Mouse (Mus musculus): ENCODE results near the gene Tmem132b. TPM values are rescaled to one million over a fixed set of nuclear protein-coding genes. Genes with fewer than 3 reads are reported as not detected.
A peak's percentile ranks its signal among the peaks of the same experiment; 100 is the strongest.

Tmem132b gene
- polyA plus RNA-seq, 1 experiment from 2014 or later: 0.03 TPM

DNA sequence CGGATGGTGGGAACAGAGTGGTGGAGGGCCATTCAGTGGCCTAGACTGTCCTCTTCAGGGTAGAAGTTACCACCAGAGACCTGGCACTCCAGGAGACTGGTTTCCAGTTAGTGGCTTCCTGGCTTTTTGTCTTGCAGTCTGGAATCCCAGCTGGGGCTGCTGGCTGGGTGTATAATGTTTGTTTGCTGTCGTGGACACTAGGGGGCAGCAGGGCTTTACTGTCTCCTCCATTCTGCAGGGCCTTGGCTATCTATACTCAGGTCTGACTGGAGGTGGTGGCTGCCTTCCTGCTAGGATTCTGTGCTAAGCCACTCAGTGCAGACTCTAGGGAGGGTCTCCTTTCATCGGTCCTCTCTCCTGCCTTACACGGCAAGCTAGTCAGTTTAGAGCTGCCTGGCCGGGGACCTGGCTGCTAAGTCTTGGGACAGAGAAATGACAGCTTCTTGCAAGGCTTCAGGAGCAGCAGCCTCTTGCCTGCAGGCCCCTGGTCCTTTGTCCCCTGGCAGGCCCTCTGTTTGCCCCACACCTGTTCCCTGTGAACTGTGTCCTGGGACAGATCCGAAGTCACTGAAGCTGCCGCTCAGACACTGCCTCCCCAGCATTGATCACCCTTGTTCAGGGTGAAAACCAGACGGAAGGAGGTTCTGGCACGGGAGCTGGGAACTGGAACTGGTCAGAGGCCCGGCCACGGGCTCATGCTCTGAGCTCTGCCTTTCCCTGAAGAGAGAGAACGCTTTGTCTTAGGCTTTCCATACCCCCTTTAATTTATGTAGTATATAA is 33.6 kb upstream of the Tmem132b start:
- DNase-seq (ENCODE audit: low spot score): peak; percentile 64
- Histone ChIP-seq H3K27ac (0 out of 2 replicates have a peak overlapping the region, but pooled peaks have one; percentile 30), H3K4me3 (no peak overlapping the region), H3K27me3 (ENCODE audit: low read depth, poor library complexity, severe bottlenecking) (no peaks in the 10 kb centered on the region), H3K9me3 (replicated peaks) (no peaks in the 10 kb centered on the region), H3K4me1 (no peaks in the 10 kb centered on the region), H3K36me3 (peaks cover 59% of the 10 kb centered on the region)
- WGBS: 69% methylated on average over 12 of the region's 12 CpGs

DNA sequence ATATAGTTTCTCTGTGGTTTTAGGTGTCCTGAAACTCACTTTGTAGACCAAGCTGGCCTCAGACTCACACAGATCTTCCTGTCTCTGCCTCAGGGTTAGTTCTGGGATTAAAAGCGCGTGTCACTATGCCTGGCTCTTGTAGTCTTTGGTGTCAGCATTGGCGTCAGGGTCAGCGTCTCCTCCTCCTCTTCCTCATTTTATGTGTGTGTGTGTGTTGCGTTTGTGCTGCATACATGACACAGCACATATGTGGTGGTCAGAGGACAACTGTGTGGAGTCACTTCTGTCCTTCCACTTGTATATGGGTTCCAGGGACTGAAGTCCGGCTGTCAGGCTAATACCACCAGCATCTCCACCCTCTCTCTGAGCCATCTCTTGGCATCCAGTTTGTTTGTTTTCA is 30.1 kb upstream of the Tmem132b start:
- Histone ChIP-seq H3K27ac (no peak overlapping the region), H3K27me3 (ENCODE audit: low read depth, poor library complexity, severe bottlenecking) (no peaks in the 10 kb centered on the region), H3K4me3 (no peak overlapping the region), H3K4me1 (no peaks in the 10 kb centered on the region), H3K36me3 (peaks cover 64% of the 10 kb centered on the region), H3K9me3 (replicated peaks) (no peaks in the 10 kb centered on the region)
- 98% methylated on average over 6 of the region's 6 CpGs for WGBS
- DNase-seq (ENCODE audit: low spot score): no peak

DNA sequence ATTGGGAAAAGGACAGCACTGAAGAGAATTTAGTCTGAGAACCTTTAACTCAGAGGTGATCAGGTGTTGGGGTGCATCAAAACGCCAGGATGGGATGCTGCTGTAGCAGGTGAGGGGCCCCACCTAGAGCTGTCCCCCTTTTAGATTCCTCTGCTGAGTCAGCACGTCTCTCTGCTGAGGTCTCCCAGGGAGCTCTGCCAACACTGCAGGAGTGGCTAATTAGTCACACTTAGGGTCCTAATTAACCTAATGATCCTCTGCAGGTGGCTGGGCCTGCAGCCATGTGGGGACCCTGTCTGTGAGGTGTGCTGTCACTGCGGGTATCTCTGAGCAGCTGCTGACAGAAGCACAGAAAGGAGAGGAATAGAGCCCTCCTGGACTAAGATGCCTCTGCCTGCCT is 29.4 kb upstream of the Tmem132b start:
- H3K4me3 ChIP-seq: no peak overlapping the region
- H3K36me3 ChIP-seq: peaks cover 68% of the 10 kb centered on the region
- H3K27me3 ChIP-seq (ENCODE audit: low read depth, poor library complexity, severe bottlenecking): no peaks in the 10 kb centered on the region
- DNase-seq (ENCODE audit: low spot score): no peak
- H3K4me1 ChIP-seq: no peaks in the 10 kb centered on the region
- H3K9me3 ChIP-seq (replicated peaks): no peaks in the 10 kb centered on the region
- WGBS: 40% methylated on average over 3 of the region's 3 CpGs
- H3K27ac ChIP-seq: no peak overlapping the region

DNA sequence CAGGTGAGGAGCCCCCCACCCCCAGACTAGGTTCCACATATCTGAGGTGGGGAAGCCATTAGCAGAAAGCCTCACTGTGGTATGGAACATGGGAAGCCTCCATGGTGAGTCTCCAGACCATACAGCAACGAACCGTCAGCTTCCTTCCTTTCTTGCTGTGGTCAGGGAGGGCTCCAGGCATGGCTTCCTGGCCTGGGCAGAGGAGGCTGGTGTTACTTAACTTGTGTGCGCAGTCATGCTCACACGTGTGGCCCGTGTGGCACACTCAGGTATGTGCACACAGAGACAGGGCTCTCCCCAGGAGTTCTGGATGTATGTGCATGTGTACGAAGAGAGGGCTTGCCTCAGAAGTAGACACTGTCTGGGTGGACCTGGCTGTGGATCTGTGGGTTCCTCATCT is 27.9 kb upstream of the Tmem132b start:
- WGBS: 94% methylated on average over 6 of the region's 6 CpGs
- no peaks in the 10 kb centered on the region for H3K4me1 ChIP-seq
- no peaks in the 10 kb centered on the region for H3K9me3 ChIP-seq (replicated peaks)
- no peak overlapping the region for H3K27ac ChIP-seq
- H3K4me3 ChIP-seq: no peak overlapping the region
- H3K27me3 ChIP-seq (ENCODE audit: low read depth, poor library complexity, severe bottlenecking): no peaks in the 10 kb centered on the region
- peaks cover 79% of the 10 kb centered on the region for H3K36me3 ChIP-seq
- DNase-seq (ENCODE audit: low spot score): no peak

DNA sequence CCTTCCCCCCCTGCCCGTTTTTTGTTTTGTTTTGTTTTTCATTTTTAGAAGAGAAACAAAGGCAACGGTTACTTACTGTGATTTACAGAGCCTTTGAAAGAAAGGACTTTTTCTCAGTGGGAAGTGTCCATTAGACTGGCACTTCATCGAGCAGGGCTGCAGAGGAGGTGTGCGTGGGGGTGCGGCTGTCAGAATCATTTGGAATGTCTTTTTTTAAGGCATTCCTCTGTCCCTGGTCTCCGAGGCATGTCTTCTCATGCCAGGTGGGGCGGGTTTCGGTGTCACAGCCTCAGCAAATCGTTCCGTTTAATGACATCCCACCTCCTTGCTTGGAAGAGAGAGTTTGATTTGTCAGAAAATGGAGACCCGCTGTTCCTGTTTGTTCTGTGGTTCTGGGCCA is 26.9 kb upstream of the Tmem132b start:
- 81% methylated on average over 11 of the region's 11 CpGs for WGBS
- H3K4me1 ChIP-seq: no peaks in the 10 kb centered on the region
- DNase-seq (ENCODE audit: low spot score): no peak
- H3K9me3 ChIP-seq (replicated peaks): no peaks in the 10 kb centered on the region
- H3K27me3 ChIP-seq (ENCODE audit: low read depth, poor library complexity, severe bottlenecking): no peaks in the 10 kb centered on the region
- no peak overlapping the region for H3K27ac ChIP-seq
- peaks cover 79% of the 10 kb centered on the region for H3K36me3 ChIP-seq
- no peak overlapping the region for H3K4me3 ChIP-seq

DNA sequence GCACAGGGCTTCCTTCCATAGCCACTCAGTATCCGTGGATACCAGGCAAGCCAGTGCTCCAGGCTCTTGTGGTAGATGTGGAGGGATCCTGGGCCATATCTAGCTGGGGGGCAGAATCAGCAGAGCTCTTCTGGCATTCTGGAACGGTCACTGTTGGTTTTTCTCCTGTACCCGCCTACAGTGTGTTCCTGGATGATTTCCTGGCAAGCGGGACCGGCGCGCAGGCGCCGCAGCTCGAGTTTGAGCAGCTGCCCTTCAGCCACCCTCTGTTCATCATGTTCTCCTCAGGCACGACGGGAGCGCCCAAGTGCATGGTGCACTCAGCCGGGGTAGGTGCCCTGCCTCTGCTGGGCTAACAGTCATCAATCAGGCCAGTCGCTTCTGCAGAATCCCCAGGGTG is 25.6 kb upstream of the Tmem132b start:
- Histone ChIP-seq H3K27ac (no peak overlapping the region), H3K4me1 (no peaks in the 10 kb centered on the region), H3K4me3 (no peak overlapping the region), H3K36me3 (peaks cover 85% of the 10 kb centered on the region), H3K9me3 (replicated peaks) (no peaks in the 10 kb centered on the region), H3K27me3 (ENCODE audit: low read depth, poor library complexity, severe bottlenecking) (no peaks in the 10 kb centered on the region)
- 86% methylated on average over 15 of the region's 15 CpGs for WGBS
- no peak for DNase-seq (ENCODE audit: low spot score)

DNA sequence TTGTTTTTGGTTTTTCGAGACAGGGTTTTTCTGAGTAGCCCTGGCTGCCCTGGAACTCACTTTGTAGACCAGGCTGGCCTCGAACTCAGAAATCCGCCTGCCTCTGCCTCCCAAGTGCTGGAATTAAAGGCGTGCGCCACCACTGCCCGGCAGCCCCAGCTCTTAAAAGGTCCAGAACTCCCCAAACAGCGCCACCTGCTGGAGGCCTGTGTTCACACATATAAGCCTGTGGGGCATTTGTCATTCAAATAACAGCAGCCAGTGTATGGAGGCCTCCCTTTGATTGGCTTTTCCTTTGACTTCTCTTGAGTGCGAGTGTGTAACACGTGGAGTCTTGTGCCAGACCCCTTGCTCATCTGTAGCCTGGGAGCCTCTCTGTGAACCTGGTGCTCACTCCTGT is 24.0 kb upstream of the Tmem132b start:
- peaks cover 92% of the 10 kb centered on the region for H3K36me3 ChIP-seq

DNA sequence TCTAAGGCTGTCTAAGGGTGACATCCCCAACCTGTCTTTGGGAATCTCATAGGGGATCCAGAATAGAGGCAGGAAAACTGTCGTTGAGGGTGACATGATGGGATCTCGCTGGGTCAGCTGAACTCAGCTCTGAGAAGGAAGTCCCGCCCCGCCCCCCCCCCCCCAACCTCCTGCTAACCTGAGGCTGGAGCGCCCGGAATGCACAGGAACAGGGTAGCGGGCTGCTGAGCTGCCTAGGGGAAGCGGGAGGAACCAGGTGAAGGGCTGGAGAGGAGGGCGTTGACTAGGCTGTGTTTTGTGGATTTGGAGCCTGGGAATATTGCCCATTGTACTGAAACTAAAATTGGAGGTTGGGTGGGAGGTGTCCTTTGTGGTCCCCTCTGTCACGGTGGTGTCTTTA is 23.6 kb upstream of the Tmem132b start:
- WGBS: 91% methylated on average over 10 of the region's 10 CpGs

More for the DNA sequence above, 24.0 kb upstream of the Tmem132b start:
- no peaks in the 10 kb centered on the region for H3K27me3 ChIP-seq (ENCODE audit: low read depth, poor library complexity, severe bottlenecking)
- no peak overlapping the region for H3K27ac ChIP-seq
- DNase-seq (ENCODE audit: low spot score): no peak
- no peaks in the 10 kb centered on the region for H3K4me1 ChIP-seq
- WGBS: 88% methylated on average over 9 of the region's 9 CpGs
- H3K9me3 ChIP-seq (replicated peaks): no peaks in the 10 kb centered on the region
- H3K4me3 ChIP-seq: no peak overlapping the region

DNA sequence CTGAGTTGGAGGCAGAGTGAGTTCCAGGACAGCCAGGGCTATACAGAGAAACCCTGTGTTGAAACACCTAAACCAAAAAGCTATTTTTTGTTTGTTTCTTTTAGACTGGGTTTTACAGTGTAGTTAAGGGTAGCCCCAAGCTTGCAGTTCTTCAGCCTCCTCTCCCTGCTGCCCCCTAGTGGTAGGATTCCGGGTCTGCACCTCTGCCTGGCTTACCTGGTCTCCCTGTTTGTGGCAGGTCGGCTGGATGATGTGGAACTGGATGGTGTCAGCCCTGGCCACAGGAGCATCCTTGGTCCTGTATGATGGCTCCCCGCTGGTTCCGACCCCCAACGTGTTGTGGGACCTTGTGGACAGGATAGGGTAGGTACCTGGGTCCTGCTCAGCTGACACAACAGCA is 22.0 kb upstream of the Tmem132b start:
- WGBS: 41% methylated on average over 5 of the region's 5 CpGs
- no peaks in the 10 kb centered on the region for H3K4me1 ChIP-seq

More for the DNA sequence above, 23.6 kb upstream of the Tmem132b start:
- no peaks in the 10 kb centered on the region for H3K27me3 ChIP-seq (ENCODE audit: low read depth, poor library complexity, severe bottlenecking)
- no peak for DNase-seq (ENCODE audit: low spot score)
- no peak overlapping the region for H3K27ac ChIP-seq
- no peak overlapping the region for H3K4me3 ChIP-seq
- H3K36me3 ChIP-seq: peaks cover 92% of the 10 kb centered on the region
- no peaks in the 10 kb centered on the region for H3K4me1 ChIP-seq
- no peaks in the 10 kb centered on the region for H3K9me3 ChIP-seq (replicated peaks)

DNA sequence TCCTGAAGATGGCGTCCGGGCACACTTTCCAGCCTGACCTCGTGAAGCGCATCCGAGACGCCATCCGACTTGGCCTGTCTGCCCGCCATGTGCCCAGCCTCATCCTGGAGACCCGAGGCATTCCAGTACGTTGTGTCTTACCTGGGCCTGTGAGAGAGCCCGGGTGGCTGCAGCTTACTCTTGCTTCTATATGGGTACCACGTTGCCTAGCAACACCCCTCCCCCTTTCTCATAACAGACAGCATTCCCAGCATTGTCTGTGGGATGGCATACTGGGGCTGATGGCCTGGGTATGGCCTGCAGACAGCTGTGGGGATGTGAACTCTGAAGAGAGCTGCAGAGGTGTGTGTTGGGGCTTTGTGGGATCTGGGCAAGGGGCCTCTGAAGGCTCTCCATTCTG is 16.6 kb upstream of the Tmem132b start:
- 94% methylated on average over 12 of the region's 12 CpGs for WGBS
- no peaks in the 10 kb centered on the region for H3K9me3 ChIP-seq (replicated peaks)
- peaks cover 84% of the 10 kb centered on the region for H3K36me3 ChIP-seq
- H3K4me1 ChIP-seq: no peaks in the 10 kb centered on the region
- no peak overlapping the region for H3K4me3 ChIP-seq
- DNase-seq (ENCODE audit: low spot score): no peak
- no peaks in the 10 kb centered on the region for H3K27me3 ChIP-seq (ENCODE audit: low read depth, poor library complexity, severe bottlenecking)
- no peak overlapping the region for H3K27ac ChIP-seq

More for the DNA sequence above, 22.0 kb upstream of the Tmem132b start:
- no peak overlapping the region for H3K27ac ChIP-seq
- peak; percentile 73 for DNase-seq (ENCODE audit: low spot score)
- H3K27me3 ChIP-seq (ENCODE audit: low read depth, poor library complexity, severe bottlenecking): no peaks in the 10 kb centered on the region
- no peak overlapping the region for H3K4me3 ChIP-seq
- H3K9me3 ChIP-seq (replicated peaks): no peaks in the 10 kb centered on the region
- peaks cover 92% of the 10 kb centered on the region for H3K36me3 ChIP-seq

DNA sequence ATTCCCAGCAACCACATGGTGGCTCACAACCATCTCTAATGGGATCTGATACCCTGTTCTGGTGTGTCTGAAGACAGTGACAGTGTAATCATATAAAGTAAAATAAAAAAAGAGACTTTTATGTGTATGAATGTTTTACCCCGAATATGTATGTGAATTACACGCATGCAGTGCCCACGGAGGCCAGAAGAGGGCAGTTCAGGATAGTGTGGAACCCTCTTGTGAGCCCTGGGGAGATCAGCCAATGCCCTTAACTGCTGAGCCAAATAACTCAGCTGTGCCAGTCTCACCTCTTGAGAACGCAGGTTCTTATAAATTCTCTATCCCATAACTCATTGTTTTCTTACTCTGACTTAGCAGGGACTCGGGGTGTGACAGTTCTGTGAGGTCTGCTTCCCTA is 12.9 kb upstream of the Tmem132b start:
- Histone ChIP-seq H3K4me3 (no peak overlapping the region), H3K27ac (no peak overlapping the region), H3K27me3 (ENCODE audit: low read depth, poor library complexity, severe bottlenecking) (no peaks in the 10 kb centered on the region), H3K36me3 (peaks cover 48% of the 10 kb centered on the region), H3K9me3 (replicated peaks) (no peaks in the 10 kb centered on the region), H3K4me1 (no peaks in the 10 kb centered on the region)
- 69% methylated on average over 5 of the region's 5 CpGs for WGBS
- no peak for DNase-seq (ENCODE audit: low spot score)

DNA sequence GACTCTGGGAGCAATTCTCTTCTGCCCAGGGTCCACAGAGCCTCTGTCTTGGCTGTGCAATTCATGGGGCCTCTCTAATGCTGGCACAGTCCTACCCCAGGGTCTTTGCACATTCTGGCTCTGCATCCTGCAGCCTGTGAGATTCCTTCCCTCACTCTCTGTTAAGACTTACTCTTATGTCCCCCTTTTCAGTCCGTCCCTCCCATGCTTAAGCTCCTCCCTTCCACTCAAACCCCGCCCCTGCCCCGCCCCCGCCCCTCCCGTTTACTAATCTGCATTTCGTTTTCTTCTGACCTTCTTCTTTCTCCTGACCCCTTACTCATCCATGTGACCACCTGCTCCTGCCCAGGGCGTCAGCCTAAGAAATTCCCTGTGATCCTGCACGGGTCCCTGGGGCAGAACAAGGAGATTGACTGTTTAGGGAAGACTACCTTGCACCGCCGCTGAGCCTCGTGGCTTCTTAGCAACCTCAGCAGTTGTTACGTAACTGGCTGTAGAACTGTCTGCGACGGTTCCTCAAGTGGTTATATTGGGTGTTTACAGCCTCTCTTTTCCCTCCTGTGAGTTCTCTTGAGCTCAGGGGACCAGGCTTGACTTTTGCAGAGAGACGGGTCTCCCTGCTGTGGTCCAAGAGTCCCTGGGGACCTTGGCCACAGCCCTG is 10.5 kb upstream of the Tmem132b start:
- no peaks in the 10 kb centered on the region for H3K27me3 ChIP-seq (ENCODE audit: low read depth, poor library complexity, severe bottlenecking)
- peaks cover 24% of the 10 kb centered on the region for H3K36me3 ChIP-seq
- no peaks in the 10 kb centered on the region for H3K4me1 ChIP-seq
- H3K4me3 ChIP-seq: 0 out of 2 replicates have a peak overlapping the region, but pooled peaks have one; percentile 7
- no peaks in the 10 kb centered on the region for H3K9me3 ChIP-seq (replicated peaks)
- no peak overlapping the region for H3K27ac ChIP-seq
- WGBS: 17% methylated on average over 15 of the region's 15 CpGs
- no peak for DNase-seq (ENCODE audit: low spot score)

DNA sequence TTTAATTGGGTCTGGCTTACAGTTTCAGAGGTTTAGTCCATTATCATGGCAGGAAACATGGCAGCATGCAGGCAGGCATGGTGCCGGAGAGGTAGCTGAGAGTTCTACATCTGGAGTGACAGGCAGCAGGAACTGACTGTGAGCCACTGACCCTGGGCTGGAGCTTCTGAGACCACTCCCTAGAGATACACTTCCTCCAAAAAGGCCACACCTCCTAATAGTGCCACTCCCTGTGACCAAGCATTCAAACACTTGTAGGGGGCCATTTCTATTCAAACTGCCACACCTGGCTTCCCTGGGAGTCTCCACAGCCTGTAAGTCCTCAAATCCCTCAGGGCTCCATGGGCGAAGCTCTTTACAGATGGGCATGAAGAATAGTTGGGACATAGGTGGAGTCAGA is 8.2 kb upstream of the Tmem132b start:
- H3K4me3 ChIP-seq: no peak overlapping the region
- H3K27me3 ChIP-seq (ENCODE audit: low read depth, poor library complexity, severe bottlenecking): peaks cover 13% of the 10 kb centered on the region
- no peaks in the 10 kb centered on the region; the same call in 1 of the 2 replicates for H3K9me3 ChIP-seq (replicated peaks)
- 89% methylated on average over 2 of the region's 2 CpGs for WGBS
- H3K4me1 ChIP-seq: no peaks in the 10 kb centered on the region
- no peak for DNase-seq (ENCODE audit: low spot score)
- H3K27ac ChIP-seq: no peak overlapping the region
- 0 out of 2 replicates have a peak, but pooled peaks cover 2% of the 10 kb centered on the region for H3K36me3 ChIP-seq

All from limb, embryonic 10.5 days (tissue).